In genomic region chr1:91066061-91066460, GRCm38 (mm10) we compare ENCODE assay signal across 25 mouse cellular contexts.
DNase-seq lines count a peak whose midpoint lies in the region; ATAC-seq and TF ChIP-seq lines count a peak whose summit lies in the region.
"Had no signal": no experiment of that assay in that cellular context is flagged by ENCODE, and none has a peak within 500 bp of the region (broad histone marks: within the 10 kb centered on the region; RNA-seq: fewer than 3 reads in every experiment).

No protein-coding gene starts in this region.

- peaks cover 24% of the 10 kb centered on the region for H3K36me3 ChIP-seq in heart, embryonic 14.5 days (ENCODE audit: control insufficient read depth, insufficient read depth, low read length)
- no peaks in the 10 kb centered on the region for H3K36me3 ChIP-seq in liver, embryonic 13.5 days
- no peaks in the 10 kb centered on the region for H3K36me3 ChIP-seq in liver, embryonic 12.5 days
- H3K36me3 ChIP-seq in stomach, postnatal 0 days (ENCODE audit: control insufficient read depth, insufficient read depth, low read length) = no peaks in the 10 kb centered on the region
- H3K36me3 ChIP-seq: hindbrain, embryonic 13.5 days; limb, embryonic 13.5 days; midbrain, embryonic 13.5 days; neural tube, embryonic 12.5 days had no signal

- TF ChIP-seq EP300 in stomach, postnatal 0 days (optimal IDR thresholded peaks at IDR 0.05) = no peak

- H3K4me1 ChIP-seq in heart, embryonic 14.5 days (ENCODE audit: control insufficient read depth in 2 of 2, insufficient read depth in 2 of 2, low read length in 2 of 2) = peaks cover 83 to 89% of the 10 kb centered on the region in 2 experiments
- H3K4me1 ChIP-seq in liver, embryonic 13.5 days (replicated peaks) = peaks cover 55% of the 10 kb centered on the region
- H3K4me1 ChIP-seq in liver, embryonic 12.5 days = peaks cover 53% of the 10 kb centered on the region
- peaks cover 19% of the 10 kb centered on the region for H3K4me1 ChIP-seq in stomach, postnatal 0 days (replicated peaks; ENCODE audit: control insufficient read depth, insufficient read depth)

- WGBS in heart, embryonic 14.5 days = 51% methylated on average over 6 of the region's 6 CpGs
- WGBS in liver, embryonic 13.5 days (ENCODE audit: insufficient replicate concordance) = 33% methylated on average over 6 of the region's 6 CpGs
- WGBS in liver, embryonic 12.5 days (ENCODE audit: insufficient replicate concordance) = 40% methylated on average over 6 of the region's 6 CpGs
- WGBS in stomach, postnatal 0 days = 77% methylated on average over 6 of the region's 6 CpGs

- no peak for ATAC-seq in heart, embryonic 14.5 days (ENCODE audit: insufficient number of reproducible peaks, insufficient read depth, low FRiP score, low read depth)
- peak; percentile 41; the same call in 1 of the 2 replicates for ATAC-seq in liver, embryonic 13.5 days (ENCODE audit: low read depth)
- ATAC-seq in liver, embryonic 12.5 days = no peak
- ATAC-seq in stomach, postnatal 0 days (ENCODE audit: low FRiP score, low TSS enrichment) = no peak
- ATAC-seq: forebrain, embryonic 13.5 days; midbrain, embryonic 13.5 days had no signal

- DNase-seq in gastrocnemius, adult 2 months = no peak
- DNase-seq in gastrocnemius, postnatal 36 days = no peak
- DNase-seq in heart, postnatal 10 days = no peak
- DNase-seq in liver, embryonic 13.5 days = no peak
- no peak for DNase-seq in stomach, postnatal 0 days (ENCODE audit: low spot score)
- no peak for DNase-seq in MN1 (ENCODE audit: low spot score)
- DNase-seq: adrenal gland, postnatal 25 days; cerebellum, adult 8-10 months; kidney, adult 11 months; layer of hippocampus, postnatal 36 days; lung, embryonic 14.5 days; retina, postnatal 1 day; right cerebral cortex, postnatal 25 days; thymus, adult 18-20 months; thymus, postnatal 36 days had no signal

- no peak for TF ChIP-seq CTCF in gastrocnemius, adult 2 months (IDR thresholded peaks at IDR 0.05)
- no peak for TF ChIP-seq CTCF in stomach, postnatal 0 days (IDR thresholded peaks at IDR 0.05; ENCODE audit: low read depth)

- no peaks in the 10 kb centered on the region for H3K9me3 ChIP-seq in heart, embryonic 14.5 days (ENCODE audit: control insufficient read depth, low read length)
- H3K9me3 ChIP-seq in liver, embryonic 13.5 days (replicated peaks) = no peaks in the 10 kb centered on the region
- no peaks in the 10 kb centered on the region for H3K9me3 ChIP-seq in liver, embryonic 12.5 days (replicated peaks)
- no peaks in the 10 kb centered on the region for H3K9me3 ChIP-seq in stomach, postnatal 0 days (ENCODE audit: control insufficient read depth, low read length)
- H3K9me3 ChIP-seq: forebrain, embryonic 13.5 days; hindbrain, embryonic 13.5 days; limb, embryonic 13.5 days; megakaryocyte, embryonic 14.5 days; midbrain, embryonic 13.5 days; neural tube, embryonic 12.5 days had no signal

- no peak overlapping the region; the same call in 1 of the 2 replicates for H3K4me3 ChIP-seq in gastrocnemius, adult 2 months
- no peak overlapping the region for H3K4me3 ChIP-seq in heart, embryonic 14.5 days (ENCODE audit: control insufficient read depth in 1 of 2, insufficient read depth in 1 of 2, low read depth in 1 of 2, low read length in 2 of 2)
- H3K4me3 ChIP-seq in liver, embryonic 13.5 days (replicated peaks) = no peak overlapping the region
- no peak overlapping the region for H3K4me3 ChIP-seq in liver, embryonic 12.5 days
- no peak overlapping the region for H3K4me3 ChIP-seq in stomach, postnatal 0 days (ENCODE audit: low read depth, low read length)
- H3K4me3 ChIP-seq: forebrain, embryonic 13.5 days; hindbrain, embryonic 13.5 days; limb, embryonic 13.5 days; megakaryocyte, embryonic 14.5 days; midbrain, embryonic 13.5 days; neural tube, embryonic 12.5 days had no signal

- H3K27ac ChIP-seq in gastrocnemius, adult 2 months = peak overlapping the region; percentile 95
- peak overlapping the region; percentile 71 to 78 for H3K27ac ChIP-seq in heart, embryonic 14.5 days (replicated peaks in 1 of 2; ENCODE audit: control insufficient read depth in 1 of 2, insufficient read depth in 1 of 2, low read depth in 2 of 2, low read length in 2 of 2)
- no peak overlapping the region for H3K27ac ChIP-seq in liver, embryonic 13.5 days
- no peak overlapping the region for H3K27ac ChIP-seq in liver, embryonic 12.5 days
- peak overlapping the region; percentile 37; the same call in 1 of the 2 replicates for H3K27ac ChIP-seq in stomach, postnatal 0 days (replicated peaks)
- H3K27ac ChIP-seq: forebrain, embryonic 13.5 days; hindbrain, embryonic 13.5 days; kidney, postnatal 0 days; limb, embryonic 13.5 days; liver, embryonic 14.5 days; midbrain, embryonic 13.5 days; neural tube, embryonic 12.5 days had no signal

- 0 out of 2 replicates have a peak overlapping the region, but pooled peaks have one; percentile 1 for H3K4me2 ChIP-seq in heart, embryonic 14.5 days (ENCODE audit: low read length)
- H3K4me2 ChIP-seq in liver, embryonic 13.5 days = no peak overlapping the region
- H3K4me2 ChIP-seq in liver, embryonic 12.5 days = no peak overlapping the region
- H3K4me2 ChIP-seq in stomach, postnatal 0 days (replicated peaks; ENCODE audit: low read depth) = no peak overlapping the region
- H3K4me2 ChIP-seq: forebrain, embryonic 13.5 days; hindbrain, embryonic 13.5 days; limb, embryonic 13.5 days; lung, embryonic 14.5 days; midbrain, embryonic 13.5 days; neural tube, embryonic 12.5 days had no signal

- H3K27me3 ChIP-seq in heart, embryonic 14.5 days (ENCODE audit: control insufficient read depth, insufficient read depth, low read length) = no peaks in the 10 kb centered on the region
- no peaks in the 10 kb centered on the region for H3K27me3 ChIP-seq in liver, embryonic 13.5 days
- H3K27me3 ChIP-seq in liver, embryonic 12.5 days (replicated peaks) = no peaks in the 10 kb centered on the region
- no peaks in the 10 kb centered on the region for H3K27me3 ChIP-seq in stomach, postnatal 0 days (ENCODE audit: control insufficient read depth, insufficient read depth, low read length)
- H3K27me3 ChIP-seq: forebrain, embryonic 13.5 days; hindbrain, embryonic 13.5 days; limb, embryonic 13.5 days; megakaryocyte, embryonic 14.5 days; midbrain, embryonic 13.5 days; neural tube, embryonic 12.5 days had no signal

- 0 out of 2 replicates have a peak overlapping the region, but pooled peaks have one; percentile 41 for H3K9ac ChIP-seq in heart, embryonic 14.5 days (ENCODE audit: low read length)
- H3K9ac ChIP-seq in liver, embryonic 13.5 days = no peak overlapping the region
- no peak overlapping the region for H3K9ac ChIP-seq in liver, embryonic 12.5 days
- H3K9ac ChIP-seq in stomach, postnatal 0 days (ENCODE audit: low read length) = no peak overlapping the region
- H3K9ac ChIP-seq: forebrain, embryonic 13.5 days; hindbrain, embryonic 13.5 days; limb, embryonic 13.5 days; liver, embryonic 14.5 days; lung, embryonic 14.5 days; midbrain, embryonic 13.5 days; neural tube, embryonic 12.5 days had no signal

- intact Hi-C loops in gastrocnemius, adult 2 months (cut with DNase I) = no loop called here
- intact Hi-C loops in gastrocnemius, postnatal 36 days (cut with DNase I) = no loop called here
- intact Hi-C loops in heart, postnatal 10 days (cut with DNase I) = no loop called here

Comparison
In these comparisons a context has a peak if more than half of its experiments do, and no peak if none do; other contexts are left out.
1. H3K27ac ChIP-seq: peak in gastrocnemius, adult 2 months (single experiment), heart, embryonic 14.5 days (2 of 2) and stomach, postnatal 0 days (single experiment); none in liver, embryonic 13.5 days (single experiment) and liver, embryonic 12.5 days (single experiment).